Mouse (Mus musculus) hindbrain, embryonic 14.5 days (tissue): ENCODE results near the gene Gm5475. TPM values are rescaled to one million over a fixed set of nuclear protein-coding genes. Genes with fewer than 3 reads are reported as not detected.

ENCODE experiments used
- ATAC-seq: fragments of 200-750 bp; cut with Nextera tagmentation; 2 replicates; pipeline ENCODE4 v1.8.0; 2017; ENCODE audit warnings: moderate number of reproducible peaks, mild to moderate bottlenecking, moderate TSS enrichment, moderate library complexity; ENCODE audit not compliant: low FRiP score
- DNase-seq: peaks from one replicate; pipeline ENCODE4 v3.0.0-alpha.2; 2015; ENCODE audit warnings: low spot score
- H3K27ac ChIP-seq: fragments of 300-500 bp; sonication (generic); 2 replicates; pipeline ENCODE4 v1.5.1; 2014; ENCODE audit warnings: mild to moderate bottlenecking, moderate library complexity
- H3K27me3 ChIP-seq: fragments of 300-500 bp; sonication (generic); 2 replicates; pipeline ENCODE4 v1.6.1; 2014; ENCODE audit warnings: mild to moderate bottlenecking, low read length, mixed read lengths; ENCODE audit not compliant: control insufficient read depth, insufficient read depth
- H3K36me3 ChIP-seq: fragments of 300-500 bp; sonication (generic); replicated peaks from 2 replicates; pipeline ENCODE4 v1.6.1; 2014; ENCODE audit not compliant: control insufficient read depth, insufficient read depth
- H3K4me1 ChIP-seq: fragments of 300-500 bp; sonication (generic); replicated peaks from 2 replicates; pipeline ENCODE4 v1.6.1; 2014; ENCODE audit warnings: antibody characterized with exemption, low read length, mixed read lengths; ENCODE audit not compliant: control insufficient read depth, insufficient read depth
- H3K4me2 ChIP-seq: fragments of 300-500 bp; sonication (generic); replicated peaks from 2 replicates; pipeline ENCODE4 v1.6.1; 2014; ENCODE audit warnings: mild to moderate bottlenecking, moderate library complexity
- H3K4me3 ChIP-seq: fragments of 300-500 bp; sonication (generic); replicated peaks from 2 replicates; pipeline ENCODE4 v1.5.1; 2014; ENCODE audit warnings: mild to moderate bottlenecking, low read length
- H3K9ac ChIP-seq: fragments of 300-500 bp; sonication (generic); 2 replicates; pipeline ENCODE4 v1.6.1; 2014
- H3K9me3 ChIP-seq: fragments of 300-500 bp; sonication (generic); 2 replicates; pipeline ENCODE4 v1.6.1; 2016; ENCODE audit warnings: low read length; ENCODE audit not compliant: control insufficient read depth
- WGBS: fragments of 180-500 bp; shearing (Covaris S2); extraction: QIAGEN DNeasy Blood & Tissue Kit; methylation state at CpG from one replicate; pipeline ENCODE4 v1.1.7; 2014; 5-methylcytosine and 5-hydroxymethylcytosine counted together
- polyA plus RNA-seq: library from polyadenylated mRNA; unstranded; fragments of >200 nt; fragmentation: Nextera tagmentation; extraction: Ambion mirVana; gene quantifications from 2 replicates; pipeline ENCODE4 v1.2.1, GENCODE M21; 2014

Gene Gm5475
- polyA plus RNA-seq, 1 experiment from 2014 or later: 0.15 TPM

GRCm38 (mm10) chr15:100468295-100469188 is 46.6 kb downstream of the Gm5475 start, which contains the start of gene Letmd1:
Gene Letmd1, plus strand, starts transcription at chr15:100469023.
- no peaks in the 10 kb centered on the region for H3K27me3 ChIP-seq
- 2% methylated on average over 82 of the region's 84 CpGs for WGBS
- peak within 1 kb of the TSS; percentile 76 for H3K9ac ChIP-seq
- peak within 1 kb of the TSS; percentile 73 for H3K4me2 ChIP-seq
- H3K36me3 ChIP-seq: peaks cover 13% of the 10 kb centered on the region
- ATAC-seq (peak; percentile 94), DNase-seq (peak; percentile 91)
- peak within 1 kb of the TSS; percentile 59 for H3K4me3 ChIP-seq
- peak within 1 kb of the TSS; percentile 78 for H3K27ac ChIP-seq
- no peaks in the 10 kb centered on the region for H3K9me3 ChIP-seq
- H3K4me1 ChIP-seq: peaks cover 26% of the 10 kb centered on the region

- DNase-seq: no peak
Measured at GRCm38 (mm10) chr15:100469189-100469545, 47.2 kb downstream of the Gm5475 start.

DNA sequence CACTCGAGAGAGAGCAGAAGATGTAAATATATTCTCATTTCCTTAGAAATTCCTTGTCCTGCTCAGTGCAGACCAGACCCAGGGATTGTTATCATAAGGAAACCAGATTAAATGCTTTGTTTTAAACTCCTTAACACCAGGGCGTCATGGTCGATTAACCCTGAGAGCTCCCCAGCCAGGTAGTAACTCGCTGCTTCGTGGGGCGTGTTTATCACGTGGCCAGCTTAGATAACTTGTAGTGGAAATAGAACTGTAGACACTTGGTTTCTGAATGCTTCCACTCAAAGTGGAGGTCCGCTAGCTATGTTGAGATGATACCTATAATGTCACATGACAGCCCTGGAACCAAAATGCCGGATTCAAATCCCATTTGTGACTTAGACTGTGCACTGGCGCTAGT is 48.1 kb downstream of the Gm5475 start:
- H3K9ac ChIP-seq: peak overlapping the region; percentile 76
- H3K27me3 ChIP-seq: no peaks in the 10 kb centered on the region
- H3K4me1 ChIP-seq: peaks cover 26% of the 10 kb centered on the region
- H3K4me2 ChIP-seq: peak overlapping the region; percentile 73
- DNase-seq (no peak), ATAC-seq (no peak)
- H3K9me3 ChIP-seq: no peaks in the 10 kb centered on the region
- no peak overlapping the region for H3K27ac ChIP-seq
- peaks cover 28% of the 10 kb centered on the region for H3K36me3 ChIP-seq
- H3K4me3 ChIP-seq: peak overlapping the region; percentile 59
- 68% methylated on average over 10 of the region's 10 CpGs for WGBS

More at GRCm38 (mm10) chr15:100469189-100469545, 47.2 kb downstream of the Gm5475 start:
- peaks cover 26% of the 10 kb centered on the region for H3K4me1 ChIP-seq
- ATAC-seq: peak; percentile 60; the same call in 1 of the 2 replicates
- peak overlapping the region; percentile 78 for H3K27ac ChIP-seq
- peak overlapping the region; percentile 59 for H3K4me3 ChIP-seq
- WGBS: 2% methylated on average over 19 of the region's 19 CpGs
- peaks cover 20% of the 10 kb centered on the region for H3K36me3 ChIP-seq
- peak overlapping the region; percentile 76 for H3K9ac ChIP-seq
- H3K4me2 ChIP-seq: peak overlapping the region; percentile 73
- no peaks in the 10 kb centered on the region for H3K27me3 ChIP-seq
- no peaks in the 10 kb centered on the region for H3K9me3 ChIP-seq

- Histone ChIP-seq H3K9me3 (no peaks in the 10 kb centered on the region), H3K4me3 (no peak overlapping the region), H3K36me3 (peaks cover 68% of the 10 kb centered on the region), H3K27me3 (no peaks in the 10 kb centered on the region), H3K4me1 (peaks cover 18% of the 10 kb centered on the region), H3K27ac (no peak overlapping the region), H3K9ac (no peak overlapping the region), H3K4me2 (no peak overlapping the region)
- no peak for DNase-seq
- 82% methylated on average over 7 of the region's 7 CpGs for WGBS
- no peak for ATAC-seq
Measured at GRCm38 (mm10) chr15:100473926-100474503, 52.1 kb downstream of the Gm5475 start.

Other genes starting within 250 kb of the Gm5475 start
- gene Atf1, start 194.3 kb upstream of the Gm5475 start, polyA plus RNA-seq: 12.2 and 13.2 TPM in 2 replicates
- not detected in 2 replicates for gene Tmprss12, start 141.3 kb upstream of the Gm5475 start, polyA plus RNA-seq
- 2.1 and 3.1 TPM in 2 replicates for gene Mettl7a1, start 118.0 kb upstream of the Gm5475 start, polyA plus RNA-seq
- not detected in 2 replicates for gene Mettl7a3, start 87.2 kb upstream of the Gm5475 start, polyA plus RNA-seq
- gene Methig1, start 69.0 kb upstream of the Gm5475 start, polyA plus RNA-seq: 0.27 TPM in 1 of 2 replicates, not detected in the other
- not detected in 2 replicates for gene Mettl7a2, start 68.9 kb upstream of the Gm5475 start, polyA plus RNA-seq
- gene Higd1c, start 57.6 kb upstream of the Gm5475 start, polyA plus RNA-seq: not detected in 2 replicates
- gene Slc11a2, start 2.9 kb downstream of the Gm5475 start, polyA plus RNA-seq: 18.5 and 18.6 TPM in 2 replicates
- gene Letmd1, start 46.9 kb downstream of the Gm5475 start, polyA plus RNA-seq: 49.8 and 52.1 TPM in 2 replicates
- gene Csrnp2, start 73.3 kb downstream of the Gm5475 start, polyA plus RNA-seq: 43.1 and 46.1 TPM in 2 replicates
- gene Tfcp2, start 129.9 kb downstream of the Gm5475 start, polyA plus RNA-seq: 28.7 and 33.3 TPM in 2 replicates
- gene Pou6f1, start 177.8 kb downstream of the Gm5475 start, polyA plus RNA-seq: 41.7 and 43.3 TPM in 2 replicates
- gene Dazap2, start 193.2 kb downstream of the Gm5475 start, polyA plus RNA-seq: 140 and 142 TPM in 2 replicates
- 3.0 and 5.0 TPM in 2 replicates for gene Smagp, start 214.8 kb downstream of the Gm5475 start, polyA plus RNA-seq
- 1.1 and 2.2 TPM in 2 replicates for gene Bin2, start 247.4 kb downstream of the Gm5475 start, polyA plus RNA-seq